Mouse (Mus musculus): Measurements from ENCODE around the gene Mboat7. TPM values are rescaled to one million over a fixed set of nuclear protein-coding genes. Genes with fewer than 3 reads are reported as not detected.
"Not testable (repeated sequence)": the region's sequence is repeated elsewhere in the genome, so short reads cannot be mapped to it uniquely, and the experiment has no call there.

The Mboat7 gene
- polyA plus RNA-seq, 1 experiment: 29.9 TPM

DNA sequence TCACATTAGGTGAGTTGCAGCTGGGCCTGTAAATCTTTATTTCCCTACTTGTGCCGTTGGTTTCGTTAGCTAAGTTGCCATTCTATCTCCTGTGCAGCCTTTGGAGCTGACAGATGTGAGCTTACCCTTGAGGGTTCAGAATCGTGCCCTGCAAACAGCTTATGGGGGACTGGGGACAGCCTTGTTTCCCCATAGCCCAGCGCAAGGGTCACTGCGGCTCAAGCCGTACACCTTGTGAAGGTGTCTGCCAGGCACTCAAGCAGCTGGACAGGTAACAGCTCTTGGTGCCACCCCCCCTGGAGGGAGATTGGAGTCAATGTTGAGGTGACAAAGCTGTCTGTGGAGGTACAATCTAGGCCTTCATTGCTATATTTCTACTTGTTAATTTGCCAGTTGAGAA lies 12.6 kb upstream of the Mboat7 start:
- peaks cover 18% of the 10 kb centered on the region for H3K36me3 ChIP-seq (ENCODE audit: control insufficient read depth, insufficient read depth)
- TF ChIP-seq TCF3 (IDR thresholded peaks at IDR 0.05; ENCODE audit: insufficient read length, low read depth) (no peak), REST (IDR thresholded peaks at IDR 0.05; ENCODE audit: insufficient read depth, insufficient read length) (no peak)
- H3K4me3 ChIP-seq: peak overlapping the region; percentile 94
- peaks cover 15% of the 10 kb centered on the region for H3K79me2 ChIP-seq (ENCODE audit: control insufficient read depth, insufficient read depth)
- no peaks in the 10 kb centered on the region for H3K27me3 ChIP-seq (ENCODE audit: control insufficient read depth, insufficient read depth, insufficient read length)
- H3ac ChIP-seq (ENCODE audit: control insufficient read depth, insufficient read length): no peak overlapping the region
- peak overlapping the region; percentile 84 for H3K4me2 ChIP-seq (ENCODE audit: low read depth)

DNA sequence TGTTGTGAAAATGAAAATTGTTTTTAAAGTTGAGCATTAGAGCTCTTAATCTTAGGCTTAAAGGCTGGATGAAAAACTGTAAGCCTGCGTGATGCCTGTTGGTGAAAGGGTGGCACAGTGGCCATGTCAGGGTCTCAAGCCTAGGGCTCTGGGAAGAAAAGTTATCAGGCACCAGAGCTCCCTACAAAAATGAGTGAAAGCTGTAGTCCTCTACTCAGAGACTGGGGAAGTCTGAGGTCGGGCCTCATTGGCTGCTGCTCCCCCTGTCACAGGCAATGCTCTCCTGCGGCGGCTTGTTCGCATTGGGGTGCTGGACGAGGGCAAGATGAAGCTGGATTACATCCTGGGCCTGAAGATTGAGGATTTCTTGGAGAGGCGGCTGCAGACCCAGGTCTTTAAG lies 12.1 kb upstream of the Mboat7 start:
- Histone ChIP-seq H3K36me3 (ENCODE audit: control insufficient read depth, insufficient read depth) (peaks cover 18% of the 10 kb centered on the region), H3K4me2 (ENCODE audit: low read depth) (peak overlapping the region; percentile 84), H3K79me2 (ENCODE audit: control insufficient read depth, insufficient read depth) (peaks cover 15% of the 10 kb centered on the region), H3K4me3 (peak overlapping the region; percentile 94)
- H3ac ChIP-seq (ENCODE audit: control insufficient read depth, insufficient read length); H3K27me3 ChIP-seq (ENCODE audit: control insufficient read depth, insufficient read depth, insufficient read length): not testable (repeated sequence)

DNA sequence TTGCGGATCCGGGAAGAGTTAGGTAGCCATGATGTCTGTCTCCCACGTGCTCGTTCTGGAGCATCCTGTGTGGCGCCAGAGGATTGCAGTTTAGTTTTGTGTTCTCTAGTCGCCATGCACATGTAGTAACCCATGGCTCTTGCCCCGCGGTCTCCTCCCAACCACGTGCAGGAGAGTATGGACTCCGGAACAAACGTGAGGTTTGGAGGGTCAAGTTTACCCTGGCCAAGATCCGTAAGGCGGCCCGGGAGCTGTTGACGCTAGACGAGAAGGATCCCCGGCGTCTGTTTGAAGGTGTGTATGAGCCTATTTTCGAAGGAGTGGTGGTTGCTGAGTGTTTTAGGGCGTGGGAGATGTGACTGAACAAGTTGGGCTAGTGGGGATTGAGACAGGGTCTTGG lies 11.2 kb upstream of the Mboat7 start:
- H3K36me3 ChIP-seq (ENCODE audit: control insufficient read depth, insufficient read depth): peaks cover 18% of the 10 kb centered on the region
- peaks cover 15% of the 10 kb centered on the region for H3K79me2 ChIP-seq (ENCODE audit: control insufficient read depth, insufficient read depth)
- H3K27me3 ChIP-seq (ENCODE audit: control insufficient read depth, insufficient read depth, insufficient read length): no peaks in the 10 kb centered on the region
- no peak for TF ChIP-seq MYOD1 (IDR thresholded peaks at IDR 0.05; ENCODE audit: control insufficient read depth in 1 of 3, insufficient read length in 2 of 3, low read depth in 2 of 3)
- TF ChIP-seq USF1 (IDR thresholded peaks at IDR 0.05; ENCODE audit: low read depth): no peak
- TF ChIP-seq REST (IDR thresholded peaks at IDR 0.05; ENCODE audit: insufficient read depth, insufficient read length): no peak
- no peak for TF ChIP-seq CEBPB (IDR thresholded peaks at IDR 0.05; ENCODE audit: insufficient read depth, poor library complexity, severe bottlenecking)
- TF ChIP-seq E2F4 (IDR thresholded peaks at IDR 0.05; ENCODE audit: insufficient read depth): no peak
- peak; percentile 35 for TF ChIP-seq POLR2AphosphoS2 (IDR thresholded peaks at IDR 0.05; ENCODE audit: insufficient read length, low read depth)
- TF ChIP-seq SRF (IDR thresholded peaks at IDR 0.05; ENCODE audit: control insufficient read depth, insufficient read length, low read depth): no peak
- TF ChIP-seq MAX (IDR thresholded peaks at IDR 0.05; ENCODE audit: low read depth): peak; percentile 64
- peak; percentile 32 for TF ChIP-seq POLR2A (IDR thresholded peaks at IDR 0.05; ENCODE audit: insufficient read length, low read depth)
- TF ChIP-seq MYOG (IDR thresholded peaks at IDR 0.05; ENCODE audit: control insufficient read depth in 1 of 3, insufficient read depth in 1 of 3, insufficient read length in 2 of 3, low read depth in 2 of 3): no peak
- H3ac ChIP-seq (ENCODE audit: control insufficient read depth, insufficient read length): peak overlapping the region; percentile 62
- peak overlapping the region; percentile 94 for H3K4me3 ChIP-seq
- H3K4me2 ChIP-seq (ENCODE audit: low read depth): peak overlapping the region; percentile 84

DNA sequence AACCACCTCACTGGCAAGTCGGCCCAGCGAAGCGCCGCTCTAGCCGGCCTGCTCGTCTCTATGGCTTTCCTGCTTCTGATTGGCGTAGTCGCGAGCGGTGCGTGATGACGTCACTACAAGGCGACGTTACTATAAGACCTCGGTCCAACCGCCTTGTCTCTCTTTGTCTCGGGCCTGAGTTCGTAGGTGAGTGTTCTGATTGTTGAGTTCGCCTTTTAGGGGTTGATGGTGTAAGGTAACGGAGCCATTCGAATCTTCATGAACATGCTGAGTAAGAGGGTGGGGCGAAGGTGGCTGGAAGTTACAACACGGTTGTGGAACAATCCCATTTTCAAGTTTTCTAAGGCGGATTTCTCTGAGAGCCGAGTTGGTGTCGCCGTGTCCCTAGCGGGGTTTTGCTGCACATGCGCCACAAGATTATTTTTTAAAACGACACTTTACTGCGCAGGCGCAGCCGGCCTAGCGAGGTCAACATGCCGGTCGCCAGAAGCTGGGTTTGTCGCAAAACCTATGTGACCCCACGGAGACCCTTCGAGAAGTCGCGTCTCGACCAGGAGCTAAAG lies 10.6 kb upstream of the Mboat7 start, which contains the start of gene Rps9:
Gene Rps9 (plus strand): TSS at position 115 of the 563 bp plus-strand sequence.
- H3ac ChIP-seq (ENCODE audit: control insufficient read depth, insufficient read length): peak within 1 kb of the TSS; percentile 62
- H3K4me3 ChIP-seq: peak within 1 kb of the TSS; percentile 94
- TF ChIP-seq MYOD1 (IDR thresholded peaks at IDR 0.05; ENCODE audit: control insufficient read depth in 1 of 3, insufficient read length in 2 of 3, low read depth in 2 of 3): peak in 1 of 3 experiments; percentile 1
- TF ChIP-seq POLR2AphosphoS2 (IDR thresholded peaks at IDR 0.05; ENCODE audit: insufficient read length, low read depth): peak; percentile 98
- TF ChIP-seq REST (IDR thresholded peaks at IDR 0.05; ENCODE audit: insufficient read depth, insufficient read length): no peak
- peak; percentile 97 for TF ChIP-seq POLR2A (IDR thresholded peaks at IDR 0.05; ENCODE audit: insufficient read length, low read depth)
- TF ChIP-seq MAX (IDR thresholded peaks at IDR 0.05; ENCODE audit: low read depth): no peak
- H3K27me3 ChIP-seq (ENCODE audit: control insufficient read depth, insufficient read depth, insufficient read length): no peaks in the 10 kb centered on the region
- peak within 1 kb of the TSS; percentile 84 for H3K4me2 ChIP-seq (ENCODE audit: low read depth)
- peaks cover 18% of the 10 kb centered on the region for H3K36me3 ChIP-seq (ENCODE audit: control insufficient read depth, insufficient read depth)
- H3K79me2 ChIP-seq (ENCODE audit: control insufficient read depth, insufficient read depth): peaks cover 15% of the 10 kb centered on the region

DNA sequence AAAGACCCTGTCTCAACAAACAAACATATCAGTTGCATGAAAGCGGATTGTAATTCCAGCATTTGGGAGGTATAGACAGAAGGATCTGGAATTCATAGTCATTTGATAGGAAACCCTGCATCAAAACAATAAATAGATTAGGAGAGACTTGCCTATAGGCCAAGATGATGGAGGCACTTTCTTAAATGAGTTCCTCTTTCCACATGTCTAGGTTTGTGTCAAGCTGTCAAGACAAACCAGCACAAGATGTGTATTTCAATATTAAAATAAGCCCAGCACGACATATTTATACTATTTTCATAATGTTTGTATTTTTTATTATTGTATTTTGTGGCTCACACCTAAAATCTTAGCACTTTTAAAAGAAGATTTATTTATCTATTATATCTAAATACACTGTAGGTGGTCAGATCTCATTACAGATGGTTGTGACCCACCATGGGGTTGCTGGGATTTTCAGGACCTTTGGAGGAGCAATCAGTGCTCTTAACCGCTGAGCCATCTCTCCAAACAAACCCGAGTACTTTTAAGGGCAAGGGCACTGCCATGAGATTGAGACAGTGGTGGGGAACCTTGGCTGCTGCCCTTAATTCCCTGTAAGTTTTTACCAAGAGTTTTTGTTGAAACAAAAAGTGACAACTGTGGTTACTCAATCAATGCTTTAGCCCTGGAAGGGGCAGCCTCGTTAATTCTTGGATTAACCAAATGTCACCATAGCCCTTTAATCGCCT lies 10.0 kb upstream of the Mboat7 start:
- peak overlapping the region; percentile 77 for H3K4me2 ChIP-seq (ENCODE audit: low read depth)
- H3K36me3 ChIP-seq (ENCODE audit: control insufficient read depth, insufficient read depth): peaks cover 18% of the 10 kb centered on the region
- no peaks in the 10 kb centered on the region for H3K27me3 ChIP-seq (ENCODE audit: control insufficient read depth, insufficient read depth, insufficient read length)
- H3K79me2 ChIP-seq (ENCODE audit: control insufficient read depth, insufficient read depth): peaks cover 15% of the 10 kb centered on the region
- H3K4me3 ChIP-seq: peak overlapping the region; percentile 94
- no peak for TF ChIP-seq E2F4 (IDR thresholded peaks at IDR 0.05; ENCODE audit: insufficient read depth)
- no peak for TF ChIP-seq POLR2A (IDR thresholded peaks at IDR 0.05; ENCODE audit: insufficient read length, low read depth)
- TF ChIP-seq CEBPB (IDR thresholded peaks at IDR 0.05; ENCODE audit: insufficient read depth, poor library complexity, severe bottlenecking): no peak
- TF ChIP-seq POLR2AphosphoS2 (IDR thresholded peaks at IDR 0.05; ENCODE audit: insufficient read length, low read depth): no peak
- peak overlapping the region; percentile 62 for H3ac ChIP-seq (ENCODE audit: control insufficient read depth, insufficient read length)

DNA sequence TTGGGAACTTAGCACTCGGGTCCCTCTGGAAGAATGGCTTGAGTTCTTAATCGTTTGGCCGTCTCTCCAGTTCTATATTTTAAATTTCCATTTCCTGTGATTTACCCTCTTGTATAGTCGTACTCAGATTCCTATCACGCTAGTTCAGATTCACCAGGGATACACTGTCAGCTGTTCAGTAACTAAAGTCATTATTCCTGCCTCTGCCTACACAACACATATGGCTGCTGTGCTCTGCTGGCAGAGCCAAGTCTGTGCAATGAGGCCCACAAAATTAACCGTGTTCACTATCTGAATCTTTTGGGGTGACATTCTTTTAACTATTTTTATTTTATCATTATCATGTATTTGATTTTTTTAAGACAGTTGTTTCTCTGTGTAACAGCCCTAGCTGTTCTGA lies 5.1 kb upstream of the Mboat7 start:
- H3ac ChIP-seq (ENCODE audit: control insufficient read depth, insufficient read length): no peak overlapping the region
- H3K4me3 ChIP-seq: no peak overlapping the region
- no peaks in the 10 kb centered on the region for H3K36me3 ChIP-seq (ENCODE audit: control insufficient read depth, insufficient read depth)
- no peak overlapping the region for H3K4me2 ChIP-seq (ENCODE audit: low read depth)
- peaks cover 4% of the 10 kb centered on the region for H3K79me2 ChIP-seq (ENCODE audit: control insufficient read depth, insufficient read depth)
- H3K27me3 ChIP-seq (ENCODE audit: control insufficient read depth, insufficient read depth, insufficient read length): no peaks in the 10 kb centered on the region
- no peak for TF ChIP-seq CEBPB (IDR thresholded peaks at IDR 0.05; ENCODE audit: insufficient read depth, poor library complexity, severe bottlenecking)
- no peak for TF ChIP-seq POLR2AphosphoS2 (IDR thresholded peaks at IDR 0.05; ENCODE audit: insufficient read length, low read depth)
- TF ChIP-seq USF1 (IDR thresholded peaks at IDR 0.05; ENCODE audit: low read depth): no peak
- no peak for TF ChIP-seq MYOD1 (IDR thresholded peaks at IDR 0.05; ENCODE audit: control insufficient read depth in 1 of 3, insufficient read length in 2 of 3, low read depth in 2 of 3)
- no peak for TF ChIP-seq REST (IDR thresholded peaks at IDR 0.05; ENCODE audit: insufficient read depth, insufficient read length)
- no peak for TF ChIP-seq MAX (IDR thresholded peaks at IDR 0.05; ENCODE audit: low read depth)
- TF ChIP-seq MYOG (IDR thresholded peaks at IDR 0.05; ENCODE audit: control insufficient read depth in 1 of 3, insufficient read depth in 1 of 3, insufficient read length in 2 of 3, low read depth in 2 of 3): no peak
- no peak for TF ChIP-seq E2F4 (IDR thresholded peaks at IDR 0.05; ENCODE audit: insufficient read depth)
- TF ChIP-seq SRF (IDR thresholded peaks at IDR 0.05; ENCODE audit: control insufficient read depth, insufficient read length, low read depth): no peak
- no peak for TF ChIP-seq TCF3 (IDR thresholded peaks at IDR 0.05; ENCODE audit: insufficient read length, low read depth)
- TF ChIP-seq POLR2A (IDR thresholded peaks at IDR 0.05; ENCODE audit: insufficient read length, low read depth): no peak
- no peak for TF ChIP-seq TCF12 (IDR thresholded peaks at IDR 0.05; ENCODE audit: insufficient read depth, poor library complexity, severe bottlenecking)

DNA sequence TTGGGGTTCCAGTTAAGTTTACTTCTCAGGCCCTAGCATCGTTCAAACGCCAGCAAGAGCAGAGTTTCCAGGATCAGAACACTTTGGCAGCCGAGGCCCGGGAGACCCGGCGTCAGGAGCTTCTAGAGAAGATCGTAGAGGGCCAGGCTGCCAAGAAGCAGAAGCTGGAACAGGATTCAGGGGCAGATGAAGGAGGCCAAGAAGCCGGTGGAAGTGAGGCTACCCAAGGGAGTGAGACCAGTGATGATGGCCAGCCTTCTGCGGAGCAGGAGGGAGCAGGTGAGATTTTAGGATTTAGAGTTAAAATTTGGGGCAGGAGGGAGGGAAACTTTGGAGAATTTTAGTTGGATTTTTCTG lies 1.6 kb upstream of the Mboat7 start:
- H3K27me3 ChIP-seq (ENCODE audit: control insufficient read depth, insufficient read depth, insufficient read length); H3K36me3 ChIP-seq (ENCODE audit: control insufficient read depth, insufficient read depth): not testable (repeated sequence)
- Histone ChIP-seq H3ac (ENCODE audit: control insufficient read depth, insufficient read length) (peak overlapping the region; percentile 70), H3K79me2 (ENCODE audit: control insufficient read depth, insufficient read depth) (peaks cover 16% of the 10 kb centered on the region), H3K4me3 (peak overlapping the region; percentile 56), H3K4me2 (ENCODE audit: low read depth) (peak overlapping the region; percentile 83)
